Mouse (Mus musculus): ENCODE results near the gene Alpk1.

Gene Alpk1

DNA sequence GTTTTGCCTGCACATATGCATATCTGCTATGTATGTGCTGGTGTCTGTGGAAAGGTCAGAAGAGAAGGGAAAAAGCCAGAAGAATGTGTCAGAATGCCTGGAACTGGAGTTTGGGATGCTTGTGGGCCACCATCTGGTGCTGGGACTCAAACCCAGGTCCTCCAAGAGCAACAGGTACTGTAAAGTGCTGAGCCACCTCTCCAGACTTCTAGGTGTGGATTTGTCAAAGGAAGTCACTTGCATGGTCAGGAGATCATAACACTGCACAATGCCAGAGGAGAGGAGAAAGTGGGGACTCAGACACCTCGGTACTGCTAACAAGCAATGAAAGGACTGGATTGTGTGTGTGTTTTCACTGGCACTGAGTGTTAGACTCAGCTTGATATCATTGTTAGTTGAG lies 150.1 kb downstream of the Alpk1 start:
- no peak for DNase-seq (ENCODE audit: low spot score)

- no peak for DNase-seq (ENCODE audit: low spot score)
Measured at GRCm38 (mm10) chr3:127628311-127629184, 151.8 kb downstream of the Alpk1 start.

GRCm38 (mm10) chr3:127627956-127628310 lies 152.4 kb downstream of the Alpk1 start:
- DNase-seq (ENCODE audit: low spot score): no peak

DNA sequence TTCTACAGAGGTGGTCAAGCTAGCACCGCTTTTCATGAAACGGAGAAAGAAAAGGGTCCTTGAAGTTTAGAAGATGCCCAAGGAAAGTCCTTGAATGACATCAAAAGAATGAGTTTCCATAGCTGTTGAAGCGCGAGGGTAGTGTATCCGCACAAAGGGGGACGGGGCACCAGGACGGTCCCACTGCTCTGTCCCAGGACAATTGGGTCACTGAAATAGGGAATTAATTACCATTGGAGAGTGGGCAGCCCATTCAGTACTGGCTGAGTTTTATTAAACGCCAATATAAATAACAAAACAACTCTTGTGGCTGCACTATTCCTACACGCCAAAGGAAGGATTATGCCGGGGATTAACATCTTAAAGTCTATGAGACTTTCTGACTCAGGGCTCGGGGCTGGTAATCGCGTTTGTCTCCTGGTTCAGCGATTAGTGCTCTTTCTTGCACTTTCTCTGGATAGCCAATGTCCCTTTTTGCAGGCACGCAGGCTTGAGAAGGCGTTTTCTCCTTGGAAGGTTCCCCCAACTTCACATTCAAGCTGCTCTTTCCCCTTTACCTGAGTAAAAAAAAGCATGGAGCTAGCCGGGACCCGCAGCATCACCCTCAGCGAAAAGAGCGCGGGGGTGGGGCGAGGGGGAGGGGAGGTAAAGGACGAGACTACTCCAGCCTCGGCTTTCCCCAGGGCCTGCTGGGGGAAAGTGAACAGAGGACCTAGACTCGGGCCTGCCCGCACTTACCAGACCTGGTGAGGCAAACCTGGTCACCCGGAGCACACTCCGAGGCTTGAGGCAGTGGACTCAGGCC lies 153.0 kb downstream of the Alpk1 start:
- no peak for DNase-seq (ENCODE audit: low spot score)

- no peak for DNase-seq (ENCODE audit: low spot score)
Measured at GRCm38 (mm10) chr3:127626524-127626923, 153.8 kb downstream of the Alpk1 start.

- DNase-seq (ENCODE audit: low spot score): no peak
Measured at GRCm38 (mm10) chr3:127625701-127626399, 154.5 kb downstream of the Alpk1 start.

DNA sequence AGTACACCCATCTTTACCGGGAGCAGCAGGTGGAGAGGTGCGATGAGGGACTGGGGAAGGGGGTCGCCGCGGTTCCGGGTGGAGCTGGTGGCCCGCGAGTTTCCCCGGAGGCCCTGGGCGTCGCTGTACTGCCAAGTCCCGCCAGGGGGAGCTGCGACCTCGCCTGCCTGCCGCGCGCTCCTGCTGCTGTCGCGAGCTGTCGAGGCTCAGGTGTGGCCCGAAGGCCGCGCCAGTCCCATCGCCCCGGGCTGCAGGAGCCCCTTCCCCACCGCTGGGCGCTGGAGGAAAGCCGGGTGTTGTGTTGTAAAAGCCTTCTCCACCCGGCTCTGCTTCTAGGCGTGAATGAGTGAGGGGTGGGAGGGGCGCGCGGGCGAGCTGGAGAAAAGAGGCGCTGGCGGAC lies 155.0 kb downstream of the Alpk1 start:
- peak; percentile 69 for DNase-seq (ENCODE audit: low spot score)

All from testis, postnatal 14 days (tissue).